Mouse (Mus musculus) CD4-positive, CD25-positive, alpha-beta regulatory T cell, adult 4 months (primary cell): ENCODE measurements at regions not wholly inside any gene's neighbourhood (a gene's known extent, or its start where the extent isn't known, plus 50 kb on each side); places are given as distances from the start of the nearest gene placed in this dataset.

Experiments
- ATAC-seq: one replicate; pipeline ENCODE4 v1.8.0; 2017

- ATAC-seq, result no peak
Observed at GRCm38 (mm10) chr17:18715501-18715900, 142.6 kb downstream of the Vmn2r96 start.

- peak; percentile 56 for ATAC-seq
Observed at GRCm38 (mm10) chr17:18718275-18718674, 145.3 kb downstream of the Vmn2r96 start.

- peak; percentile 71 for ATAC-seq
Observed at GRCm38 (mm10) chr17:18719795-18720194, 146.8 kb downstream of the Vmn2r96 start.
